Mouse (Mus musculus) forebrain, embryonic 10.5 days (tissue): ENCODE measurements around the gene Ankrd2. TPM values are rescaled to one million over a fixed set of nuclear protein-coding genes. Genes with fewer than 3 reads are reported as not detected.

Experiments used
- DNase-seq: peaks from one replicate; pipeline ENCODE4 v3.0.0-alpha.2; 2017; ENCODE audit warnings: low spot score; ENCODE audit errors: extremely low spot score
- H3K27ac ChIP-seq: fragments of 300-500 bp; sonication (generic); 2 replicates; pipeline ENCODE4 v1.5.1; 2016; ENCODE audit warnings: mild to moderate bottlenecking
- H3K27me3 ChIP-seq: fragments of 300-500 bp; sonication (generic); 2 replicates; pipeline ENCODE4 v1.6.1; 2016; ENCODE audit warnings: mild to moderate bottlenecking; ENCODE audit not compliant: poor library complexity, severe bottlenecking
- H3K36me3 ChIP-seq: fragments of 300-500 bp; sonication (generic); replicated peaks from 2 replicates; pipeline ENCODE4 v1.6.1; 2016; ENCODE audit warnings: mild to moderate bottlenecking, moderate library complexity
- H3K4me1 ChIP-seq: fragments of 300-500 bp; sonication (generic); 2 replicates; pipeline ENCODE4 v1.6.1; 2016
- H3K4me3 ChIP-seq: fragments of 300-500 bp; sonication (generic); 2 replicates; pipeline ENCODE4 v1.5.1; 2016; ENCODE audit warnings: mild to moderate bottlenecking, moderate library complexity
- H3K9me3 ChIP-seq: fragments of 300-500 bp; sonication (generic); 2 replicates; pipeline ENCODE4 v1.6.1; 2016; ENCODE audit warnings: mild to moderate bottlenecking, moderate library complexity
- WGBS: fragments of 180-500 bp; shearing (Covaris S2); methylation state at CpG from one replicate; pipeline ENCODE4 v1.1.7; 2016; 5-methylcytosine and 5-hydroxymethylcytosine counted together
- polyA plus RNA-seq: library from polyadenylated mRNA; unstranded; fragments of >200 nt; fragmentation: Nextera tagmentation; extraction: Ambion mirVana; gene quantifications from 2 replicates; pipeline ENCODE4 v1.2.1, GENCODE M21; 2016

Ankrd2 gene
- 0.42 TPM in 1 of 2 replicates, not detected in the other for polyA plus RNA-seq

DNA sequence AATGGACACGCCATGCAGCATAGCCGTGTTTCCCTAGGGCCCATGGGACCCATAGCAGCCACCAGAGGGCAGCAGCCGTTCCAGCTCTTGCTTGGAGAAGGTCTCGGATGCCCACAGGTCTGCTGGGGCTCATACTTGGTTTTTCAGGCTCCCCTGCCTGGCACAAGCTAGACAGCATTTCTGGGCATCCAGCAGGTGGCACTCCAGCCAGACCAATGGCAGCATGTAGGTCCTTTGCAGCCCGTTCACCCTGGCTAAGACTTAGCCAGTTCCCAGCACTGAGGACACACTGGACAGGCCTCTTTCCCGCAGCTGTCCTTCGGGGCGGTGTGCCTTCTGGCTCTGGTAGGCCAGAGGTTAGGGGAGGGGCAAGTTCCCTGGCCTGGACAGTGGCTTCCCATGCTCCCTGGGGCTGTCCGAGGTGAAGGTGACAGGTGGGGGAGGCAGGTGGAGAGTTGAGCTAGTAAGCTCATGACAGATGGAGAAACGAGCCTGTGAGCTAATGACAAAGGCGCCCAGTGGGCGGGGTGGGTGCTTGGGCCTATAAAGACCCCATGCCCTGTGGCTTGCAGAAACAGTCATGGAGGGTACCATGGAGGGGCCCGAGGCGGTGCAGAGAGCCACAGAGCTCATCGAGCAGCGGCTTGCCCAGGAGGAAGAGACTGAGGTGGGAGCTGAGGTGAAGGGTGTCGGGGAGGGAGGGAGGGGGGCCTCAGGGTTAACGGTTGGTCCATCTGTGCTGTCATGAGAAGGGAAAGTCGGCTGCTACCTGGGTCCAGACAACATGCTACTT is at the start of gene Ankrd2:
Ankrd2 (plus strand) TSS at position 545 of the 793 bp plus-strand sequence.
- Histone ChIP-seq H3K36me3 (0 out of 2 replicates have a peak, but pooled peaks cover 5% of the 10 kb centered on the region), H3K27ac (peak within 1 kb of the TSS; percentile 58), H3K9me3 (no peaks in the 10 kb centered on the region), H3K4me3 (no peak within 1 kb of the TSS), H3K4me1 (peaks cover 23% of the 10 kb centered on the region), H3K27me3 (peaks cover 15% of the 10 kb centered on the region; the same call in 1 of the 2 replicates)
- peak; percentile 74 for DNase-seq
- WGBS: 68% methylated on average over 19 of the region's 19 CpGs

DNA sequence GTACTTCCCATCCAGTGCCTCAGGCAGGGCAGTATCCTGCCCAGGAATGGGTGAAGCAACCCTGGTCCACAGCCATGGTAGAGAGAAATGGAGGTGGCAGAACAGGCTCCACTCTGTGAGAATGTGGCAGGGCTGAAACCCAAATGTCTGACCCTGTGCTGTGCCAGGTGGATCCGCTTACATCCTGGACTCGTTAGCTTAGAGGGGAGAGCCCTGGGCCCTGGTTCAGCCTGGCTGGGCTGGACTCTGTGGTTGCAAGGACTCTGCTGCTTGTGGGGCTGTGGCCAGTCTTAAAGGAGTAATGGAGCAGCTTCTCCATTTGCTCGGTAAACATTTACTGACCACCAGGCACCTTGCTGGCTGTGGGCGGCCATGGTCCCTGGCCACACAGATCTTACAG is 48.6 kb upstream of the Ankrd2 start:
- DNase-seq: no peak
- H3K27me3 ChIP-seq: peaks cover 20% of the 10 kb centered on the region
- no peaks in the 10 kb centered on the region for H3K36me3 ChIP-seq
- peaks cover 11% of the 10 kb centered on the region for H3K4me1 ChIP-seq
- H3K4me3 ChIP-seq: no peak overlapping the region
- H3K27ac ChIP-seq: no peak overlapping the region
- H3K9me3 ChIP-seq: no peaks in the 10 kb centered on the region
- WGBS: 87% methylated on average over 4 of the region's 4 CpGs

DNA sequence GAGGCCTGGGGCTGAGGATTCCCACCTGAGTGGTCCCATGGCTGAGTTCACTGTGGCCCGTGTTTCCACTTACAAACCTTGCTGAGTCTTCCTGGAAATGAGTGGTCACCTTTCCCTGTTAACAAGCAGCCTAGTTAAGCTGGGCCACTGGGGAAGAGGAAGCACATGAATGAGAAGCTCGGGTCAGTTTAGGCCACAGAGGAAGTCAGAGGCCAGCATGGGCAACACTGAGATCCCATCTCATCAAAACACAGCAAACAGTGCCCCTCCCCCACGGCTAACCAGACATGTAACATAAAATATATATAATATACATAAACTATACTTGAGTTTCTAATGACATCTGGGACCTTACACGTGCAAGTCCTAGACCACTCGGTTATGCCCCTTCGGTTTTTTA is 46.0 kb upstream of the Ankrd2 start:
- H3K27me3 ChIP-seq: no peaks in the 10 kb centered on the region
- no peak for DNase-seq
- no peaks in the 10 kb centered on the region for H3K36me3 ChIP-seq
- no peak overlapping the region for H3K4me3 ChIP-seq
- WGBS: 87% methylated on average over 6 of the region's 6 CpGs
- peaks cover 8% of the 10 kb centered on the region for H3K4me1 ChIP-seq
- H3K9me3 ChIP-seq: no peaks in the 10 kb centered on the region
- H3K27ac ChIP-seq: no peak overlapping the region

DNA sequence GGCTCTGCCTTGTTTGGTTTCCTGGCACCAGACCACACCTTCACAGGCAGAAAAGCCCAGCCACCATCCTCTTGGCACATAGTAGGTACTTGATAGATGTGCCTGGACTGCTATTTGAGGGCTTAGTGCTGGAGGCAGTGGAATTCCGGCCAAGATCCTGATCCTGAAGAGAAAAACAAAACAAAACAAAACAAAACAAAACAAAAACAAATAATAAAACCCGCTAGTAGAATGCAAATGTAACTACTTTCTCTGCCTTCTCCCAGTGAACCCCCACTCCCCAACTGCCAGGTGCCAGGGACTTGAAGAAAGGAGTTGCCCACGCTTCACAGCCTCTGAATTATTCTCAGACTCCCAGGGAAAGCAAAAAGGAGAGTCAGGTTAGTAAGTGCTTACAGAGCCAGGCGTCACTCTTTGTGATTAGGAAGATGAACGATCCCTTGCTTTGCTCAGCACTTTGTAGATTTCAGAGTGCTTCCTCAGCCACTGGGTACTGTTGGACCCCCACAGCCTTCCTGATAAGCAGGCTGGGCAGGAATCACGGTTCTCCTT is 43.8 kb upstream of the Ankrd2 start:
- no peaks in the 10 kb centered on the region for H3K36me3 ChIP-seq
- H3K4me3 ChIP-seq: no peak overlapping the region
- no peak overlapping the region for H3K27ac ChIP-seq
- H3K27me3 ChIP-seq: no peaks in the 10 kb centered on the region
- peaks cover 27% of the 10 kb centered on the region for H3K4me1 ChIP-seq
- no peaks in the 10 kb centered on the region for H3K9me3 ChIP-seq
- no peak for DNase-seq
- WGBS: 39% methylated on average over 6 of the region's 6 CpGs

DNA sequence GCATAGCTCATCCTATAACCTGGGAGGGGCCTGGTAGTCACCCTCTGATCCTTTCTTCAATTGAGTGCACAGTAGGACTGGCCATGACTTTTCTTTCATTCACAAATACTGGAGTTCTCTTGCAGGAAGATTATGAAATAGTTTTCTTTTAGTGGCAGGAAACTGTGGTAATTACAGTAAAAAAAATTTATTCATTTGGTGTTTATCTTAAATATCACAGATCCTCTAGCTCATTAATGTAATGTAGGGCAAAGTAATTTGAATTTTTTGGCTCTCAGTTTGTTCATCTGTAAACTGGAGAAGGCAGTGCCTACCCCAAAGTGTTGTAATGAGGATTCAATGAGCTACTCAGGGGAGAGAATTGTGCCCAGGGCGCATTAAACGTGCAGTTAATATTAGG is 42.8 kb upstream of the Ankrd2 start:
- Histone ChIP-seq H3K4me3 (no peak overlapping the region), H3K27me3 (no peaks in the 10 kb centered on the region), H3K36me3 (no peaks in the 10 kb centered on the region), H3K9me3 (no peaks in the 10 kb centered on the region), H3K4me1 (peaks cover 27% of the 10 kb centered on the region), H3K27ac (no peak overlapping the region)
- 90% methylated on average over 2 of the region's 2 CpGs for WGBS
- DNase-seq: no peak

DNA sequence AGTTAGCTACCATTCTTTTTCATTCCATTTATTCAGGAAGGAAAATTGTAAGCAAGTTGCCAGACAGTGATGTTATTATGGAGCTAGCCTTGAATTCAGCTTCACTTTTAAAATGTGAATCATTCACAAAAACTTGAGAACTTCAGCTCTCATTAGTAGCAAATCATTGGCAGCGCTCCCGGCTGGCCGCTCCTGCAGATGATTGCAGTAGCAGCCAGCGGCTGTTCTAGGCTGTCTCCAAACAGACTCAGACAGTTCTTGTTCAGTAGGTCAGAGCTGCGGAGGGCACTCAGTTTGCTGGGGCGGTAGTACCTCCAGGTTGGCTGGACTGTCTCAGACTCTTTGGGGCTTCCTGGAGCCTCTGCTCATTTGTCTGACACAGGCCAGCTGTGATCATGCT is 42.3 kb upstream of the Ankrd2 start:
- 88% methylated on average over 6 of the region's 6 CpGs for WGBS
- no peaks in the 10 kb centered on the region for H3K27me3 ChIP-seq
- H3K4me1 ChIP-seq: peaks cover 27% of the 10 kb centered on the region
- H3K27ac ChIP-seq: no peak overlapping the region
- DNase-seq: no peak
- H3K4me3 ChIP-seq: no peak overlapping the region
- no peaks in the 10 kb centered on the region for H3K36me3 ChIP-seq
- no peaks in the 10 kb centered on the region for H3K9me3 ChIP-seq

DNA sequence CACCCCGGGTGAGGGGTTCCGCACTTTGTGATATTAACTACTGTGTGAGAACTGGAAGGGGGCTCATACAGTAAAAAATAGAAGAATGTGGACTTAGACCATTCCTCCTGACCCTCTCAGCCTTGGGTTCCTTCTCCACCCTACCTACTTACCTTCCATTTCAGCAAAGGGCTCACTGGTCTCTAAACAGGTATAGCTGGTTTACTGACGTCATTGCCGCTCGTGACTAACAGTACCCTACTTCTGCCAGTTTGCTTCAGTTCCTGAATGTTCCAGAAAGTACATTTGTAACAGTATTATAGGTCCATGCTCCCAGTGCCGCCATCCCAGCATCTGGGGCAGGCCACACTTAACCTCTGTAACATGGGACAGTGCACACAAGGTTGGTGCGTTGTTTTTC is 41.8 kb upstream of the Ankrd2 start:
- peaks cover 27% of the 10 kb centered on the region for H3K4me1 ChIP-seq
- no peak overlapping the region for H3K27ac ChIP-seq
- 96% methylated on average over 7 of the region's 7 CpGs for WGBS
- H3K4me3 ChIP-seq: no peak overlapping the region
- H3K27me3 ChIP-seq: no peaks in the 10 kb centered on the region
- no peaks in the 10 kb centered on the region for H3K36me3 ChIP-seq
- DNase-seq: no peak
- H3K9me3 ChIP-seq: no peaks in the 10 kb centered on the region

DNA sequence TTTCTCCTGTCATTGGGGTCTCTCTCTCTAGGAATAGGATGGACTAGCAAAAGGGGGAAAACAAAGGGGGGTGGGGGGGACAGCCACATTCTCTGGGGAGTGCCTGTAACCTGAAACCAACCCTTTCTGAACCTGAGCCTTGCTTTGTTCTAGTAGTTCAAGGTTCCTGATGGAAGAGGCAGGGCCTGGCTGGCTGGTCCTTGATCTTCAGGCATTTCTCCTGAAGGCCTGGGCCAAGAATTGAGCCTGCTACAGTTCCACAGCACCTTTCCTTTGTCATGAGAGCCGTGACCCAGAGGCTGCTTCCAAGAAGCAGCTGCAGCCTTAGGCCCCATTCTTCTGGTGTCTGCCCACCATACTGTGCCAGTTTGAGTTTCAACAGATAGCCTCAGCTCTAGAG is 40.3 kb upstream of the Ankrd2 start:
- Histone ChIP-seq H3K27me3 (no peaks in the 10 kb centered on the region), H3K36me3 (no peaks in the 10 kb centered on the region), H3K27ac (peak overlapping the region; percentile 74), H3K4me1 (peaks cover 39% of the 10 kb centered on the region), H3K9me3 (no peaks in the 10 kb centered on the region), H3K4me3 (no peak overlapping the region)
- 63% methylated on average over 1 of the region's 1 CpGs for WGBS
- DNase-seq: no peak

DNA sequence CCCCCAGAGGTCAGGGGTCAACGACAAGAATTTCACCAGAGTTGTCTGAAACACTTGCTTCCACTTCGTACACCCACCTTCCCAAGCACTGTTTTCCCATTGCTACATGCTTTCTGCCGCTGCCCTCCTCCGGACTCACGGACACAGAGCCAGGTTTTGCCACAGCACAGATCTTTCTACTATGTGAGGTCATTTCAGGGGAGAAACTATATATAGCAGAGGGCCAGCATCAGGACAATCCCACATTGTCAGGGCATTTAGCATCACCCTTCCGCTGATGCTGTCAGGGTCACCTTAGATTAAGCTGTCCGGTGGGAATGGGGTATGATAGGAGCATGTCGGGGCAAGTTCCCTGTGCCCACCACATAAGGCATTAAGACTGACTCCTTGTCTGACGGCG is 38.7 kb upstream of the Ankrd2 start:
- H3K4me1 ChIP-seq: peaks cover 47% of the 10 kb centered on the region
- no peak overlapping the region for H3K27ac ChIP-seq
- no peak overlapping the region for H3K4me3 ChIP-seq
- H3K36me3 ChIP-seq: no peaks in the 10 kb centered on the region
- whole genome bisulfite sequencing: 93% methylated on average over 10 of the region's 10 CpGs
- H3K27me3 ChIP-seq: no peaks in the 10 kb centered on the region
- DNase-seq: no peak
- no peaks in the 10 kb centered on the region for H3K9me3 ChIP-seq

DNA sequence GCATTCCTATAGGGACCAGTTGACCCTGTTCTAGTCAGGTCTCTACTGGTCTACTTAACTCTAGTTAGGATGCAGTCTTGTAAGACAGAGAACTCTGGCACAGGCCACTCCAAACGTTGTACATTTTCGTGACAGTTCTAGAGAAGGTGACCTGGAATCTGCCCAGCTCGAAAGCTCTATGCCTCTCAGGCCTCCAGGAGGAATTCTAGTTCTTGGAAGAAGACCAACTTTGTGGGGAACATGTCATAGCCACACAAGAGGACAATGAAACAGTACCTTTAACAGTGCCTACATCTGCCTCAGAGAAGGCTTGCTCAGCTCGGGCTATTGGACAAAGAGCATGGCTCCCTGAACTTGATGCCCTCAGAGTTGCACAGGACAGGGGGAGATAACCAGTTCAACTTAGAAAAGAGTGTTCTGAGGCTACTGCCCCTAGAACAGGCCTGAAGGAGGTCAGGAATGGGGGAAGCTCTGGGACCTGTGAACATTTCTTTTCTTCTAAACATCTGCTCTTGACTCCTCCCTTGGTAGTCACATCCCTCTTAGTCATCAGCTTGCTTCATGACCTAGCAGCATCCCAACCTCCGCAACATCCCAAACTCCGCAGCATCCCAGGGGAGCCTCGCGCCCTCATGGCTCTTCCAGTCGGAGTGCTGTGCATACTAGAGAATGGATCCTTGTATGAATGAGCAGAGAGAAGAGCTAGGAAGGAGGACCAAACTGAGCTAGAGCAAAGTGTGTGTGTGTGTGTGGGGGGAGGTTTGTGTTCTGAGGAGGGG is 36.8 kb upstream of the Ankrd2 start:
- DNase-seq: no peak
- H3K4me1 ChIP-seq: peaks cover 44% of the 10 kb centered on the region
- WGBS: 94% methylated on average over 9 of the region's 9 CpGs
- no peaks in the 10 kb centered on the region for H3K27me3 ChIP-seq
- no peaks in the 10 kb centered on the region for H3K9me3 ChIP-seq
- H3K27ac ChIP-seq: 0 out of 2 replicates have a peak overlapping the region, but pooled peaks have one; percentile 8
- H3K4me3 ChIP-seq: no peak overlapping the region
- H3K36me3 ChIP-seq: no peaks in the 10 kb centered on the region

DNA sequence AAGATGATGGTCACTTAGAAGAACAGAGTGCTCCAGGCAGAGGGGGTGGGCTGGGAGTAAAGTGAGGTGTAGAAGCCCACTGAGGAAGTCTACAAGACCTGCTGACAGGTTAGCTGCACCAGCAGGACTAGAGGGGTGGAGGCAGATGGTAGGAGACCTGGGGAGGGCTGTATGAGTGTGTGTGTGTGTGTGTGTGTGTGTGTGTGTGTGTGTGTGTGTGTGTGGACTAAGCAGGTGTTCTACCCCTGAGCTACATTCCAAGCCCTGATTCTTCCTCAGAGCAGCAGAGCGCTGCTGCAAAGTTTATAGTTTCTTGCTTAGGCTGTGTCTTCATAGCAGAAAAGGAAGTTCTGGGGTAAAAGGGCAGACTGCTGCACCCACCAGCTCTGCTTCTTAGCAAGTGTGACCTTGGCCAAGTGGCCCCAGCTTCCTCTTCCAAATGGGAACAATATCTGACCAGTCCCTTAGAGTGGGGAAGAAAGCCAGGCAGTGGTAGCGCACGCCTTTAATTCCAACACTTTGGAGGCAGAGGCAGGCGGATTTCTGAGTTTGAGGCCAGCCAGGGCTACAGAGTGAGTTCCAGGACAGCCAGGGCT is 36.0 kb upstream of the Ankrd2 start:
- no peak for DNase-seq
- H3K27ac ChIP-seq: 0 out of 2 replicates have a peak overlapping the region, but pooled peaks have one; percentile 8
- 94% methylated on average over 4 of the region's 4 CpGs for WGBS
- no peaks in the 10 kb centered on the region for H3K36me3 ChIP-seq
- H3K27me3 ChIP-seq: no peaks in the 10 kb centered on the region
- H3K4me1 ChIP-seq: peaks cover 41% of the 10 kb centered on the region
- H3K4me3 ChIP-seq: no peak overlapping the region
- H3K9me3 ChIP-seq: no peaks in the 10 kb centered on the region

DNA sequence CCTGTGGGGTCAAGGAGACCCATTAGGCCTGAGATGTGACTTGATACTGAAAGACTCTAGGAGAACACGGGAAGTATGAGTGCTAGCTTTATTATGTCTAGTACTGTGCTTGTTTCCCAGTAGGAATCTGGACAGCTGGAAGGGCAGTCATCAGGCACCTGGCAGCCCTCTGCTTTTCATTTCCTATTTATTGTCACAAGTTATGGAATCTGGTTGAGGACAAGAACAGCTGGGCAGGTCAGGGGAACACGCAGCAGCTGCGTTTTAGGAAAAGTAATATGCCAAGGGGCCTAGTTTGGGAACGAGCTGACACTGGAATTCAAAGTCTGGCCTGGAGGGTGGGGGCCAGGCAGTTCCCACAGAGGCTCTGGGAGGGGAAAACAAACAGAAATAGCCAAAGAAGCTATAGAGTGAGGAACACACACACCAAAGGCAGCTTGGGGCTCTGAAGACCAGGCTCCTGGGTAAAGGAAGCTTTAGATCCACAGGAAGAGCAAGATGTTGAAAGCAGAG is 35.3 kb upstream of the Ankrd2 start:
- H3K27ac ChIP-seq: 0 out of 2 replicates have a peak overlapping the region, but pooled peaks have one; percentile 22
- no peak overlapping the region for H3K4me3 ChIP-seq
- peaks cover 34% of the 10 kb centered on the region for H3K4me1 ChIP-seq
- no peaks in the 10 kb centered on the region for H3K9me3 ChIP-seq
- DNase-seq: no peak
- H3K36me3 ChIP-seq: no peaks in the 10 kb centered on the region
- WGBS: 75% methylated on average over 4 of the region's 4 CpGs
- no peaks in the 10 kb centered on the region for H3K27me3 ChIP-seq
